Mouse (Mus musculus): ENCODE data around the gene Lrrc57. TPM values are rescaled to one million over a fixed set of nuclear protein-coding genes. Genes with fewer than 3 reads are reported as not detected.
"Not testable (repeated sequence)": the region's sequence is repeated elsewhere in the genome, so short reads cannot be mapped to it uniquely, and the experiment has no call there.

The Lrrc57 gene
- polyA plus RNA-seq, 1 experiment from 2014 or later: 38.1 TPM

DNA sequence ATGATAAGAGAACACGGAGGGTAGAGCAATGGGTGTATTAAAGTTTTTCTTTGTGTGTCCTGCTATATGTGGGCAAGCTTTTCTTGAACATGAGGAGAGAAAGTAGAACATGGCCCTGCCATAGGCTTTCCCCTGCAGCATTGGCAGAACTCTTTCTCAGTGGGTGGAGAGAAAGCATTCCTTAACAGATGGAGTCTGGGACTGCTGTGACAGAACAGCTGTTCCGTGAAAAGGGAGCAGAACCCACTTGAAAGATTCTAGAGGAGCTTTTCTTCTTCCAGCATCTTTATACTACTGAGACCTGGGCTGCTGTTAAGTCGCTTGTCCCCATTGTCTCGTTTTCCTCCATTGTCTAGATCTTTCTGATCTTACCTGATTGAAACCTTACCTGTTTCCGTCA is 19.6 kb downstream of the Lrrc57 start:
- Histone ChIP-seq H3K9me3 (no peaks in the 10 kb centered on the region), H3K27me3 (replicated peaks) (no peaks in the 10 kb centered on the region), H3K4me3 (no peak overlapping the region), H3K4me2 (replicated peaks) (no peak overlapping the region), H3K4me1 (no peaks in the 10 kb centered on the region), H3K36me3 (peaks cover 23% of the 10 kb centered on the region), H3K9ac (no peak overlapping the region), H3K27ac (no peak overlapping the region)
- ATAC-seq (ENCODE audit: low FRiP score, low read depth): no peak
- WGBS: 86% methylated on average over 5 of the region's 5 CpGs

DNA sequence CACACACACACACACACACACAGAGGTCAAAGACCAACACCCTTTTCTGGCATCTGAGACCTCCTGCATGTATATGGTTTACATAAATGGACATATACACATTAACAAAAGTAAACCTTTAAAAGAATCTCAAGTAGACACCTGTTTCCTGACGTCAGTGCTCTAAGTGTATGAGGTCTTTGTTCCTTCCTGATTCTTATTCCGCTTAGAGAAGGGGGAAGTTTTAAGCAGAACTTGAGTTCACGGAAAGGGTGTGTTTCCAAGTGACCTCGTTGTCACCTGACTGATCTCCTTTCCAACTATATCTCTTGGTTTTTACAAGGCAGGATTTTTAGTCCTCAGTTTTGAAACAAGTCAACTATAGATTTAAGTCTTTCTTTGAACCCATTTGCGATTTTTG is 31.0 kb downstream of the Lrrc57 start:
- Histone ChIP-seq H3K4me2 (replicated peaks) (no peak overlapping the region), H3K4me3 (no peak overlapping the region), H3K27ac (no peak overlapping the region), H3K36me3 (no peaks in the 10 kb centered on the region; the same call in 1 of the 2 replicates), H3K9ac (no peak overlapping the region), H3K4me1 (no peaks in the 10 kb centered on the region), H3K27me3 (replicated peaks) (no peaks in the 10 kb centered on the region), H3K9me3 (no peaks in the 10 kb centered on the region)
- 80% methylated on average over 5 of the region's 5 CpGs for WGBS
- ATAC-seq (ENCODE audit: low FRiP score, low read depth): no peak

DNA sequence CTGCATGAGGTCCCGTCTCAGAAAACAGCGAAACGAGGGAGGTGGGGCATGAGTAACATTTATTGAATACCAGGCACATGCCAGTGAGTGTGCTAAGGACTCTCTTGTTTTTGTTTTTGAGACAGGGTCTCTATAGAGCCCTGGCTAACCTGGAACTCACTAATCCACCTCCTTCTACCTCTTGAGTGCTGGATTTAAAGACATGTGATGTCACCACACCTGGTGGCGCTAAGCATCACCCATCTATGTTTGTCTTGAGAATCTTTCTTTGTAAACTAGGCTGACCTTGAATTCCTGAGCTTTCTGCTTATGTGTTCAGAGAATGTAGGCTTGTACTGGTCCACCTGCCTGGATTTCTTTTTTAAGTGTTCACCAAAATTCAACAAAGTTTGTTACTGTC is 31.5 kb downstream of the Lrrc57 start:
- WGBS: 85% methylated on average over 4 of the region's 4 CpGs
- Histone ChIP-seq H3K4me3 (no peak overlapping the region), H3K9me3 (no peaks in the 10 kb centered on the region), H3K4me2 (replicated peaks) (no peak overlapping the region), H3K36me3 (no peaks in the 10 kb centered on the region), H3K9ac (no peak overlapping the region), H3K27me3 (replicated peaks) (no peaks in the 10 kb centered on the region), H3K4me1 (no peaks in the 10 kb centered on the region), H3K27ac (no peak overlapping the region)
- ATAC-seq (ENCODE audit: low FRiP score, low read depth): no peak

DNA sequence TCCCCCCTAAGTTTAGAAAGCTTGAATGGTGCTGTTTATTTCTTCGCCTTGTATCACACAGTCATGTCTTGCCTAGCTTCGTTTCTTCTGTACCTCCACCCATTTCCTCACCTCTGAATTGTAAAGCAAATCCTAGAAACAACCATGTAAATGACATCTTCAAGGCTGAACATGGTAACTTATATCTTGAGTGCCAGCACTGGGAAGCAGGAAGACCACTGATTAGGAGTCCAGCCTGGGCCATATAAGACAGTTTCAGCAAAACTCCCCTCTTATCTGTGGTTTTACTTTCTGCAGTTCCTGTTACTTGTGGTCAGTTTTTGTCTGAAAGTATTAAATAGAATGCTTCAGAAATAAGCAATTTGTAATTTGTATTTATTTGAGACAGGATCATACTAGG is 33.3 kb downstream of the Lrrc57 start:
- no peaks in the 10 kb centered on the region for H3K9me3 ChIP-seq
- H3K4me2 ChIP-seq (replicated peaks): no peak overlapping the region
- ATAC-seq (ENCODE audit: low FRiP score, low read depth): no peak
- H3K4me1 ChIP-seq: no peaks in the 10 kb centered on the region
- 88% methylated on average over 2 of the region's 2 CpGs for WGBS
- H3K4me3 ChIP-seq: no peak overlapping the region
- H3K9ac ChIP-seq: no peak overlapping the region
- peaks cover 6% of the 10 kb centered on the region; the same call in 1 of the 2 replicates for H3K36me3 ChIP-seq
- H3K27me3 ChIP-seq (replicated peaks): no peaks in the 10 kb centered on the region
- no peak overlapping the region for H3K27ac ChIP-seq

DNA sequence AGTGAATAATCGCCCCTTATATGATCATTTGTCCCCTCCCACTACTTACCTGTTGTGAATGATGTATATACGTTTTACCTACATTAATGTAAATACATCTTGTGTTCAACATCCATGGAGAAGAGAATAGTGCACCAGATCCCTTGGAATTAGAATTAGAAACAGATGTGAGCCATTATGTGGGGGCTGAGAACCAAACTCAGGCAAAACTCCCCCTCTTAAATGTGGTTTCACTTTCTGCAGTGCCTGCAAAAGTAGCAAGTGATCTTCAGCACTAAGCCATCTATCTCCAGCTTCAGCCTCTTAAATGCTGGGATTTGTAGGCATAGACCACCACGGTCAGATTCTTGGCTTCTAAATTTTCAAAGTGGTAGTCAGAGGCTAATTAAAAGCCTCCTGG is 34.2 kb downstream of the Lrrc57 start:
- H3K4me3 ChIP-seq: no peak overlapping the region
- ATAC-seq (ENCODE audit: low FRiP score, low read depth): no peak
- no peak overlapping the region for H3K4me2 ChIP-seq (replicated peaks)
- H3K4me1 ChIP-seq: no peaks in the 10 kb centered on the region
- no peak overlapping the region for H3K9ac ChIP-seq
- WGBS: 82% methylated on average over 3 of the region's 3 CpGs
- H3K9me3 ChIP-seq: no peaks in the 10 kb centered on the region
- peaks cover 6% of the 10 kb centered on the region; the same call in 1 of the 2 replicates for H3K36me3 ChIP-seq
- no peaks in the 10 kb centered on the region for H3K27me3 ChIP-seq (replicated peaks)
- H3K27ac ChIP-seq: no peak overlapping the region

DNA sequence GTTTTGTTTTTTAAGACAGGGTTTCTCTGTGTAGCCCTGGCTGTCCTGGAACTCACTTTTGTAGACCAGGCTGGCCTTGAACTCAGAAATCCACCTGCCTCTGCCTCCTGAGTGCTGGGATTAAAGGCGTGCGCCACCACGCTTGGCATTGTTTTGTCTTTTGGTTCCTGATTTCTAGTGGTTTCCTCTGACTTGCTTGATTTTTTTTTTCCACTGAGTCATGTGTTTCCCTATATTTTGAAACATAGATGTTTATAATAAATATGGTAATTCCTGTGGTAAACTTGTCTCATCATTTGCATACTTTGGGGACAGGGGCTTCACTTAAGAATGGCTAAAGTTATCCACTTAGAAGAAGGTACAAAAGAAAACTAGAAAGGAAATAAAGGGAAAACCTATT is 37.2 kb downstream of the Lrrc57 start:
- 92% methylated on average over 3 of the region's 3 CpGs for WGBS
- not testable (repeated sequence) for H3K36me3 ChIP-seq; H3K9ac ChIP-seq; H3K27ac ChIP-seq; H3K4me3 ChIP-seq; H3K27me3 ChIP-seq (replicated peaks); ATAC-seq (ENCODE audit: low FRiP score, low read depth); H3K9me3 ChIP-seq; H3K4me2 ChIP-seq (replicated peaks)
- H3K4me1 ChIP-seq: peaks cover 11% of the 10 kb centered on the region

DNA sequence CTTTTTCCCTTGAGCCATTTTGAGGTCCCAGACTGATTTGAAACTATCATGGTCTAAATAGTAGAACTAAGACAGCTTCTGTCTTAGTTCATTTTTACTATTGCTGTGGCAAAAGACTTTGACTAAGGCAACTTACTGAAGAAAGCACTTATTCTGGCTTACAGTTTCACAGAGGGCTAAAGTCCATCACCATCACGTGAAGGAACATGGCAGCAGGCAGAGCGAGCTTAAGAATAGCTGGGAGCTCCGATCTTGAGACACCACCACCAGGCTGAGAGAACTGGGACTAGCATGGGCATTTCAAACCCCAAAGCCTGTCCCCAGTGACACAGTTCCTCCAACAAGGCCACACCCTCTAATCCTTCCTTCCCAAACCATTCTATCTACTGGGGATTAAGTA is 38.2 kb downstream of the Lrrc57 start:
- no peak overlapping the region for H3K4me3 ChIP-seq
- no peak overlapping the region for H3K27ac ChIP-seq
- H3K36me3 ChIP-seq: peaks cover 6% of the 10 kb centered on the region; the same call in 1 of the 2 replicates
- no peak for ATAC-seq (ENCODE audit: low FRiP score, low read depth)
- no peak overlapping the region for H3K9ac ChIP-seq
- no peaks in the 10 kb centered on the region for H3K9me3 ChIP-seq
- 95% methylated on average over 3 of the region's 3 CpGs for WGBS
- peaks cover 11% of the 10 kb centered on the region for H3K4me1 ChIP-seq
- no peaks in the 10 kb centered on the region for H3K27me3 ChIP-seq (replicated peaks)
- H3K4me2 ChIP-seq (replicated peaks): no peak overlapping the region

DNA sequence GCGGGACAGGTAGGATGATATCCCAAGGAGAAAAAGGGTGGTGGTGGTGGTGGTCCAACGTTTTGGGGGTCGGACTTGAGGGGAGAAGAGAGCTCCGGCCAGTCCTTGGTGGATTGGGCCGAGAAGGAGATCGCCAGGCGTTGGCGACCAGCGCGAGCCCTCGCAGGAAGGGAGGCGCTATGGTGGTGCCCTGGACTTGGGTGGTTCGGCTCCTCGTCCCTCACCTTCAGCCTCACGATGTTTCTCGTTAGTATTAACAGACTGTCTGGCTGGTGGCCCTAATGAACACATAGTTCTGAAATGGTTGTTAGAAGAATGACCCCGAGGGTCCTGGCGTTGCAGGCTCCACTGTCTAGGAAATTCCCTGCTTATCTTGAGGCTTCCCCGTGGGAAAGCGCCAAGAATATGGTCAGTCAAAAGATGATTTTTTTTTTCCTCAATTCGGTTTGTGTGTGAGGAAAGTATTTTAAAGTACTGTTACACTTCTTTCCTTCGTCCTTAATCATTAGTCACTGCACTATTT is 41.5 kb downstream of the Lrrc57 start:
- Histone ChIP-seq H3K4me2 (replicated peaks) (peak overlapping the region; percentile 66), H3K9ac (peak overlapping the region; percentile 59), H3K36me3 (peaks cover 6% of the 10 kb centered on the region; the same call in 1 of the 2 replicates), H3K4me3 (peak overlapping the region; percentile 54), H3K27ac (no peak overlapping the region; the same call in 1 of the 2 replicates), H3K27me3 (replicated peaks) (no peaks in the 10 kb centered on the region), H3K9me3 (no peaks in the 10 kb centered on the region), H3K4me1 (peaks cover 17% of the 10 kb centered on the region)
- ATAC-seq (ENCODE audit: low FRiP score, low read depth): peak; percentile 65
- WGBS: under 1% methylated on average over 22 of the region's 22 CpGs

DNA sequence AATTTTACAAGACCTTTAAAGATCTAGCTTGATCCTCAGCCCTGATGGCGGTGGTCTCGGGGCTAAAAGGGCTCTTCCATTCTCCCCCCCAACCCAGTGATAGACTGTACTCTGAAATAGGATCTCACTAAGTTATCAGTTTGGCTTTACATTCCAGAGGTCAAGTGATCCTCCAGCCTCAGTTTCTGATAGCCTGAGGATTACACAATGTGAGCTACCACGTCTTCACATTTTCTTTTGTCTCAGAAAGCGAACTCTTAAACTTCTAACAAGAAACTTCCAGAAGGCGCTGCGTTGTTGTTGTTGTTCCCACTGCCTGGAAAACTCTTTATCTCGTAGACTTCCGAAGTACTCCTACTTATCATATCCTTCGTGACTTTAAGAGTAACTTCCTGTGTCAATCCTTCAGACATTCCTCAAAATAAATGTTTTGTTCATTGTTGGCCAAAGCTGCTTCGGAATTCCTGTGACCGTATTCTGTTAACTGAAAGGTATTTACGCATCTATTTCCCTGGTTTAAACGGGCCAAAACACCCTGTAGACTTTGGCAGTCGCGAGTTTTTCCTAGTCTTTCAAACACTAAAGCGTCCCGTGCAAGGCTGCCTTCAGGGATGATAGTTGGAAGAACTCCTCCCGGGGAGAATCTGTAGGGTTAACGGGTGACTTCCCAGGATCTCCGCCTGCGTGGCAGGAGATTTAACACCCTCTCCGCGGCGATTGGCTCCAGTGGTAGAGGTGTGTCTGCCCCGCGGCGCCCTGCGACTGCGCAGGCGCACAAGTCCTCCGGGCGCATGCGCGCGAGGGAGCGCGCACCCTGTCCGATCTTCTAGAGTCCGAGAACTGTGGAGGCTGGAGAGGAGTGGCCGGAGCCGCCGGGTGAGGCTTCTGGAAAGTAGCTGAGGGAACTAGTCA is 42.2 kb downstream of the Lrrc57 start, which contains the start of gene Snap23:
Gene Snap23, plus strand, starts transcription at position 786 of the 912 bp plus-strand sequence.
- Histone ChIP-seq H3K4me1 (peaks cover 21% of the 10 kb centered on the region), H3K36me3 (peaks cover 6% of the 10 kb centered on the region; the same call in 1 of the 2 replicates), H3K4me2 (replicated peaks) (peak within 1 kb of the TSS; percentile 66), H3K27me3 (replicated peaks) (no peaks in the 10 kb centered on the region), H3K4me3 (peak within 1 kb of the TSS; percentile 54), H3K9ac (peak within 1 kb of the TSS; percentile 59), H3K27ac (no peak within 1 kb of the TSS; the same call in 1 of the 2 replicates), H3K9me3 (no peaks in the 10 kb centered on the region)
- peak; percentile 89 for ATAC-seq (ENCODE audit: low FRiP score, low read depth)
- 2% methylated on average over 42 of the region's 42 CpGs for WGBS

DNA sequence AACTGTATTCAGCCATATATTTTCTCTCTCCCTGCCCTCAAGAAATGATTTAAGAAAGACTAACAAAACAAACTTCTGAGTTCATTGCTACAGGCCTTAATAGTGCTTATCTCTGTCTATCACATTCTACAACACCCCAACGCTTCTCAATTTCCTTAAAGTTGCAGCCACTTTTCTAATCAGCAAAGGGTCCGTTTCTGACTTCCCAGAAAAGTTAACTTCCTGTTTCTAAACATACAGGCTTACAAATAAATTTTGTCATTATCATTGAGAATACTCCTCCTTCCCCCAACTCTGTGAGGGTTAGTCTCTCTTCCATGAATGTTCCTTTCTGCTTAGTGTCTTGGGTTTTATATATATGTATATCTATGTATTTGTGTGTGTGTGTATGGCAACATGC is 44.0 kb downstream of the Lrrc57 start:
- Histone ChIP-seq H3K9me3 (no peaks in the 10 kb centered on the region), H3K27ac (no peak overlapping the region), H3K36me3 (no peaks in the 10 kb centered on the region), H3K4me1 (peaks cover 21% of the 10 kb centered on the region), H3K4me2 (replicated peaks) (no peak overlapping the region), H3K4me3 (no peak overlapping the region), H3K9ac (no peak overlapping the region), H3K27me3 (replicated peaks) (no peaks in the 10 kb centered on the region)
- WGBS: 90% methylated on average over 2 of the region's 2 CpGs
- ATAC-seq (ENCODE audit: low FRiP score, low read depth): no peak

DNA sequence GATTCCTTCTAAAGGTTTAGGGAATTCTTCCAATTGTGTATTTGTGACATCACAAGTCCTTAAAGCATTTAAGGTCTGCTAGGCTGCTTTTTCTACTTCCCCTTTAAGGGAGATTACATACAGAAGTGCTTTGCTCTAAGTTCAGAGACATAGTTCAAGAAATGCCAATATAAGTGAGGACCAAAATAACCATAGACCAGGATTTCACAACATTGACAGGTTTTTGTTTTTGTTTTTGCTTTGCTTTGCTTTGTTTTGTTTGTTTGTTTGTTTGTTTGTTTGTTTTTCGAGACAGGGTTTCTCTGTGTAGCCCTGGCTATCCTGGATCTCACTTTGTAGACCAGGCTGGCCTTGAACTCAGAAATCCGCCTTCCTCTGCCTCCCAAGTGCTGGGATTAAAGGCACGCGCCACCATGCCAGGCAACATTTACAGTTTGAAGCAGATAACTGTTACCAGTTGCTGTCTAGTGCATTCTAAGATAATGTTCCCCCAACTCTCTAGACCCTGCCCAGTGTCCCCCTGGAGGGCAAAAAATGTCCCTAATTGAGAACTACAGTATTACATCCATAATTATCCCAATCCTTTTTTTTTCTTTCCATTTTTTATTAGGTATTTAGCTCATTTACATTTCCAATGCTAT is 44.7 kb downstream of the Lrrc57 start:
- 94% methylated on average over 4 of the region's 4 CpGs for WGBS
- not testable (repeated sequence) for ATAC-seq (ENCODE audit: low FRiP score, low read depth); H3K36me3 ChIP-seq; H3K27me3 ChIP-seq (replicated peaks); H3K4me2 ChIP-seq (replicated peaks); H3K9ac ChIP-seq; H3K27ac ChIP-seq; H3K9me3 ChIP-seq; H3K4me3 ChIP-seq
- H3K4me1 ChIP-seq: peaks cover 21% of the 10 kb centered on the region
